Mouse (Mus musculus): ENCODE results near the gene Rnf41.

The Rnf41 gene

GRCm38 (mm10) chr10:128411211-128412054, at the start of gene Rnf41, which contains the start of gene Nabp2:
Gene Rnf41, plus strand, starts transcription at chr10:128411657.
Gene Nabp2, minus strand, starts transcription at chr10:128411492.
- Histone ChIP-seq H3K27me3 (ENCODE audit: control insufficient read depth, insufficient read depth, low read length, poor library complexity, severe bottlenecking) (no peaks in the 10 kb centered on the region), H3K36me3 (ENCODE audit: control insufficient read depth, insufficient read depth, low read length, poor library complexity, severe bottlenecking) (peaks cover 8% of the 10 kb centered on the region)
- peak; percentile 96 for DNase-seq (ENCODE audit: low read depth, low spot score)

GRCm38 (mm10) chr10:128361836-128362235, 49.6 kb upstream of the Rnf41 start:
- no peak for DNase-seq (ENCODE audit: low read depth, low spot score)
- Histone ChIP-seq H3K36me3 (ENCODE audit: control insufficient read depth, insufficient read depth, low read length, poor library complexity, severe bottlenecking) (peaks cover 4% of the 10 kb centered on the region; the same call in 1 of the 2 replicates), H3K27me3 (ENCODE audit: control insufficient read depth, insufficient read depth, low read length, poor library complexity, severe bottlenecking) (no peaks in the 10 kb centered on the region)

GRCm38 (mm10) chr10:128362568-128362967, 48.9 kb upstream of the Rnf41 start:
- H3K36me3 ChIP-seq (ENCODE audit: control insufficient read depth, insufficient read depth, low read length, poor library complexity, severe bottlenecking), result peaks cover 4% of the 10 kb centered on the region; the same call in 1 of the 2 replicates
- DNase-seq (ENCODE audit: low read depth, low spot score), result peak; percentile 63
- no peaks in the 10 kb centered on the region for H3K27me3 ChIP-seq (ENCODE audit: control insufficient read depth, insufficient read depth, low read length, poor library complexity, severe bottlenecking)

GRCm38 (mm10) chr10:128367899-128368401, 43.5 kb upstream of the Rnf41 start:
- Histone ChIP-seq H3K27me3 (ENCODE audit: control insufficient read depth, insufficient read depth, low read length, poor library complexity, severe bottlenecking) (no peaks in the 10 kb centered on the region), H3K36me3 (ENCODE audit: control insufficient read depth, insufficient read depth, low read length, poor library complexity, severe bottlenecking) (no peaks in the 10 kb centered on the region)
- no peak for DNase-seq (ENCODE audit: low read depth, low spot score)

GRCm38 (mm10) chr10:128368402-128369217, 42.8 kb upstream of the Rnf41 start, which contains the start of gene Coq10a:
Gene Coq10a, minus strand, starts transcription at chr10:128368997.
- Histone ChIP-seq H3K36me3 (ENCODE audit: control insufficient read depth, insufficient read depth, low read length, poor library complexity, severe bottlenecking) (no peaks in the 10 kb centered on the region), H3K27me3 (ENCODE audit: control insufficient read depth, insufficient read depth, low read length, poor library complexity, severe bottlenecking) (no peaks in the 10 kb centered on the region)
- peak; percentile 91 for DNase-seq (ENCODE audit: low read depth, low spot score)

- Histone ChIP-seq H3K27me3 (ENCODE audit: control insufficient read depth, insufficient read depth, low read length, poor library complexity, severe bottlenecking) (no peaks in the 10 kb centered on the region), H3K36me3 (ENCODE audit: control insufficient read depth, insufficient read depth, low read length, poor library complexity, severe bottlenecking) (no peaks in the 10 kb centered on the region)
- no peak for DNase-seq (ENCODE audit: low read depth, low spot score)
Observed at GRCm38 (mm10) chr10:128369218-128369543, 42.3 kb upstream of the Rnf41 start.

GRCm38 (mm10) chr10:128369599-128369998, 41.9 kb upstream of the Rnf41 start:
- DNase-seq (ENCODE audit: low read depth, low spot score), result no peak
- Histone ChIP-seq H3K36me3 (ENCODE audit: control insufficient read depth, insufficient read depth, low read length, poor library complexity, severe bottlenecking) (no peaks in the 10 kb centered on the region), H3K27me3 (ENCODE audit: control insufficient read depth, insufficient read depth, low read length, poor library complexity, severe bottlenecking) (no peaks in the 10 kb centered on the region)

- Histone ChIP-seq H3K27me3 (ENCODE audit: control insufficient read depth, insufficient read depth, low read length, poor library complexity, severe bottlenecking) (no peaks in the 10 kb centered on the region), H3K36me3 (ENCODE audit: control insufficient read depth, insufficient read depth, low read length, poor library complexity, severe bottlenecking) (no peaks in the 10 kb centered on the region)
- DNase-seq (ENCODE audit: low read depth, low spot score), result no peak
Observed at GRCm38 (mm10) chr10:128370021-128370420, 41.4 kb upstream of the Rnf41 start.

GRCm38 (mm10) chr10:128370601-128371000, 40.9 kb upstream of the Rnf41 start:
- no peak for DNase-seq (ENCODE audit: low read depth, low spot score)
- no peaks in the 10 kb centered on the region for H3K27me3 ChIP-seq (ENCODE audit: control insufficient read depth, insufficient read depth, low read length, poor library complexity, severe bottlenecking)
- no peaks in the 10 kb centered on the region for H3K36me3 ChIP-seq (ENCODE audit: control insufficient read depth, insufficient read depth, low read length, poor library complexity, severe bottlenecking)

GRCm38 (mm10) chr10:128372142-128372541, 39.3 kb upstream of the Rnf41 start:
- no peaks in the 10 kb centered on the region for H3K36me3 ChIP-seq (ENCODE audit: control insufficient read depth, insufficient read depth, low read length, poor library complexity, severe bottlenecking)
- no peak for DNase-seq (ENCODE audit: low read depth, low spot score)
- no peaks in the 10 kb centered on the region for H3K27me3 ChIP-seq (ENCODE audit: control insufficient read depth, insufficient read depth, low read length, poor library complexity, severe bottlenecking)

- H3K36me3 ChIP-seq (ENCODE audit: control insufficient read depth, insufficient read depth, low read length, poor library complexity, severe bottlenecking), result no peaks in the 10 kb centered on the region
- H3K27me3 ChIP-seq (ENCODE audit: control insufficient read depth, insufficient read depth, low read length, poor library complexity, severe bottlenecking), result no peaks in the 10 kb centered on the region
- no peak for DNase-seq (ENCODE audit: low read depth, low spot score)
Observed at GRCm38 (mm10) chr10:128372989-128373748, 38.3 kb upstream of the Rnf41 start.

GRCm38 (mm10) chr10:128374393-128374792, 37.1 kb upstream of the Rnf41 start:
- peak; percentile 53 for DNase-seq (ENCODE audit: low read depth, low spot score)
- Histone ChIP-seq H3K36me3 (ENCODE audit: control insufficient read depth, insufficient read depth, low read length, poor library complexity, severe bottlenecking) (no peaks in the 10 kb centered on the region), H3K27me3 (ENCODE audit: control insufficient read depth, insufficient read depth, low read length, poor library complexity, severe bottlenecking) (no peaks in the 10 kb centered on the region)

GRCm38 (mm10) chr10:128376099-128376454, 35.4 kb upstream of the Rnf41 start:
- no peak for DNase-seq (ENCODE audit: low read depth, low spot score)
- Histone ChIP-seq H3K27me3 (ENCODE audit: control insufficient read depth, insufficient read depth, low read length, poor library complexity, severe bottlenecking) (no peaks in the 10 kb centered on the region), H3K36me3 (ENCODE audit: control insufficient read depth, insufficient read depth, low read length, poor library complexity, severe bottlenecking) (0 out of 2 replicates have a peak, but pooled peaks cover 2% of the 10 kb centered on the region)

GRCm38 (mm10) chr10:128376455-128377211, 34.8 kb upstream of the Rnf41 start, which contains the start of gene Ankrd52:
Gene Ankrd52, plus strand, starts transcription at chr10:128377115.
- Histone ChIP-seq H3K27me3 (ENCODE audit: control insufficient read depth, insufficient read depth, low read length, poor library complexity, severe bottlenecking) (no peaks in the 10 kb centered on the region), H3K36me3 (ENCODE audit: control insufficient read depth, insufficient read depth, low read length, poor library complexity, severe bottlenecking) (peaks cover 2% of the 10 kb centered on the region; the same call in 1 of the 2 replicates)
- DNase-seq (ENCODE audit: low read depth, low spot score), result peak; percentile 89
